ENCODE assay signal across 12 mouse cellular contexts in the genomic region with DNA sequence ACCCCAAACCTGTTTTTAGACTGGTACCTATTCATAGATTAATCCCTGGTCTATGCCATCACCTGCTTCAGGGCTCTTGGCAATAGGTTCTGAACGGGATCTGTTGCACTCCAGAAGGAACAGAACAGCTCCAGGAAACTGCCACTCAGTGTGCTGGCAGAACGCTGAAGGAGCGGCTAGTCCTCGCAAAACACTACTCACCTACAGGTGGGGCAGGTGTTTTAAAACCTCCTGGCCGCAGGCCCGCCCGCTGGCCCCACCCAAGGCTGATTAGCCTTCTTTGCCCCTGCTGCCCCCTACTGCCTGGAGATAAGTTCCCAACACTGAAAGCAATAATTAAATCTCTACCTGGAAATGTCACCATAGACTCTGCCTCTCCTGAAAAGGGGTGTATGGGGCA. TPM values are rescaled to one million over a fixed set of nuclear protein-coding genes. Genes with fewer than 3 reads are reported as not detected.
DNase-seq lines count a peak whose midpoint lies in the region; ATAC-seq and TF ChIP-seq lines count a peak whose summit lies in the region.
"Had no signal": no experiment of that assay in that cellular context is flagged by ENCODE, and none has a peak within 500 bp of the region (broad histone marks: within the 10 kb centered on the region; RNA-seq: fewer than 3 reads in every experiment).

Gene Tspan1, minus strand, starts transcription at position 198 of the 400 bp plus-strand sequence.

- TF ChIP-seq RAD21 in CH12.LX (IDR thresholded peaks at IDR 0.05; ENCODE audit: low read depth, low read length) = peak; percentile 36

- intact Hi-C loops in left cerebral cortex, postnatal 4 days (cut with DNase I) = no loop called here

- in situ Hi-C loops in CH12.LX (cut with MboI; ENCODE audit: low pct_ligation_motif_present, low pct_unique_long_range_greater_than_20kb, low sequenced_read_pairs) = loop anchor here (25.0 kb wide), 2 partner anchors 170 to 645 kb away; partner anchors contain the start of genes Hpdl, Mutyh and Toe1

- no peak within 1 kb of the TSS for H3K4me2 ChIP-seq in kidney, embryonic 16.5 days (replicated peaks; ENCODE audit: low read depth, low read length)
- no peak within 1 kb of the TSS for H3K4me2 ChIP-seq in CH12.LX (ENCODE audit: insufficient read depth, low read depth, poor library complexity, severe bottlenecking)
- peak within 1 kb of the TSS; percentile 13; the same call in 1 of the 2 replicates for H3K4me2 ChIP-seq in lung, embryonic 15.5 days
- no peak within 1 kb of the TSS for H3K4me2 ChIP-seq in forebrain, embryonic 16.5 days (ENCODE audit: low read length)
- H3K4me2 ChIP-seq: hindbrain, embryonic 15.5 days had no signal

- dilution Hi-C loops in CH12.LX (cut with MboI; ENCODE audit: extremely low pct_ligation_motif_present, extremely low pct_unique_long_range_greater_than_20kb, low sequenced_read_pairs) = no loop called here

- peak; percentile 62 for DNase-seq in kidney, adult 11 months
- no peak for DNase-seq in CH12.LX (ENCODE audit: extremely low read depth)
- no peak for DNase-seq in gonadal fat pad, adult 2 months (ENCODE audit: low read depth)
- no peak for DNase-seq in adrenal gland, postnatal 14 days
- no peak for DNase-seq in left cerebral cortex, postnatal 4 days

- WGBS in kidney, embryonic 16.5 days = 28% methylated on average over 7 of the region's 7 CpGs
- 22% methylated on average over 7 of the region's 7 CpGs for WGBS in lung, embryonic 15.5 days
- WGBS in forebrain, embryonic 16.5 days = 39% methylated on average over 7 of the region's 7 CpGs

- ATAC-seq in kidney, embryonic 16.5 days (ENCODE audit: low FRiP score, low TSS enrichment) = no peak
- peak; percentile 32; the same call in 1 of the 2 replicates for ATAC-seq in lung, embryonic 15.5 days (ENCODE audit: borderline replicate concordance, extremely low read depth, low FRiP score, low TSS enrichment)
- ATAC-seq in forebrain, embryonic 16.5 days = no peak

- TF ChIP-seq POLR2A in CH12.LX (IDR thresholded peaks at IDR 0.05; ENCODE audit: low read depth, low read length) = no peak

- no peaks in the 10 kb centered on the region for H3K79me2 ChIP-seq in CH12.LX (replicated peaks; ENCODE audit: control insufficient read depth, extremely low read depth, insufficient read depth, poor library complexity, severe bottlenecking)

- peak in 1 of 2 experiments; percentile 60; a peak in 2 of 4 replicates for TF ChIP-seq CTCF in CH12.LX (conservative IDR thresholded peaks at IDR 0.05 in 1 of 2, IDR thresholded peaks at IDR 0.05 in 1 of 2; ENCODE audit: low read depth in 2 of 2, low read length in 2 of 2)

- no peak for TF ChIP-seq EP300 in CH12.LX (IDR thresholded peaks at IDR 0.05; ENCODE audit: low read length)

- H3K9me3 ChIP-seq in kidney, embryonic 16.5 days (ENCODE audit: low read length) = no peaks in the 10 kb centered on the region
- H3K9me3 ChIP-seq in CH12.LX (replicated peaks; ENCODE audit: low read length) = no peaks in the 10 kb centered on the region
- H3K9me3 ChIP-seq in lung, embryonic 15.5 days = no peaks in the 10 kb centered on the region
- no peaks in the 10 kb centered on the region for H3K9me3 ChIP-seq in forebrain, embryonic 16.5 days (ENCODE audit: control insufficient read depth, low read length)
- H3K9me3 ChIP-seq: G1E; hindbrain, embryonic 15.5 days had no signal

- H3K27ac ChIP-seq in kidney, embryonic 16.5 days (ENCODE audit: low read length) = no peak within 1 kb of the TSS
- no peak within 1 kb of the TSS for H3K27ac ChIP-seq in CH12.LX (ENCODE audit: insufficient read depth, low read depth)
- H3K27ac ChIP-seq in lung, embryonic 15.5 days = peak within 1 kb of the TSS; percentile 79
- no peak within 1 kb of the TSS for H3K27ac ChIP-seq in forebrain, embryonic 16.5 days (ENCODE audit: low read length)
- H3K27ac ChIP-seq: hindbrain, embryonic 15.5 days had no signal

- no peaks in the 10 kb centered on the region for H3K27me3 ChIP-seq in kidney, embryonic 16.5 days (ENCODE audit: insufficient read depth, low read length)
- H3K27me3 ChIP-seq in CH12.LX (replicated peaks) = no peaks in the 10 kb centered on the region
- no peaks in the 10 kb centered on the region for H3K27me3 ChIP-seq in lung, embryonic 15.5 days
- no peaks in the 10 kb centered on the region for H3K27me3 ChIP-seq in forebrain, embryonic 16.5 days (replicated peaks; ENCODE audit: control insufficient read depth, insufficient read depth, low read length)
- H3K27me3 ChIP-seq: hindbrain, embryonic 15.5 days had no signal

- no peak within 1 kb of the TSS for H3K4me3 ChIP-seq in kidney, embryonic 16.5 days (ENCODE audit: low read length)
- H3K4me3 ChIP-seq in CH12.LX (replicated peaks in 1 of 3; ENCODE audit: low read depth in 2 of 3, low read length in 2 of 3, poor library complexity in 1 of 3) = no peak within 1 kb of the TSS
- H3K4me3 ChIP-seq in lung, embryonic 15.5 days = no peak within 1 kb of the TSS
- H3K4me3 ChIP-seq in forebrain, embryonic 16.5 days (replicated peaks; ENCODE audit: low read length) = no peak within 1 kb of the TSS
- H3K4me3 ChIP-seq: hindbrain, embryonic 15.5 days had no signal

- H3K9ac ChIP-seq in kidney, embryonic 16.5 days (replicated peaks; ENCODE audit: low read length) = no peak within 1 kb of the TSS
- H3K9ac ChIP-seq in CH12.LX (ENCODE audit: insufficient read depth, low read depth) = no peak within 1 kb of the TSS
- no peak within 1 kb of the TSS for H3K9ac ChIP-seq in lung, embryonic 15.5 days
- no peak within 1 kb of the TSS for H3K9ac ChIP-seq in forebrain, embryonic 16.5 days (replicated peaks; ENCODE audit: low read depth, low read length)
- H3K9ac ChIP-seq: hindbrain, embryonic 15.5 days had no signal

- H3K4me1 ChIP-seq in kidney, embryonic 16.5 days (ENCODE audit: insufficient read depth, low read length) = peaks cover 13% of the 10 kb centered on the region
- H3K4me1 ChIP-seq in CH12.LX (ENCODE audit: control insufficient read depth in 1 of 2, insufficient read depth in 2 of 2) = peaks cover 5 to 25% of the 10 kb centered on the region in 2 experiments
- peaks cover 30% of the 10 kb centered on the region for H3K4me1 ChIP-seq in lung, embryonic 15.5 days
- H3K4me1 ChIP-seq in forebrain, embryonic 16.5 days (replicated peaks; ENCODE audit: control insufficient read depth, insufficient read depth, low read length) = no peaks in the 10 kb centered on the region
- H3K4me1 ChIP-seq: hindbrain, embryonic 15.5 days had no signal

- no peaks in the 10 kb centered on the region for H3K36me3 ChIP-seq in kidney, embryonic 16.5 days (ENCODE audit: insufficient read depth, low read length)
- H3K36me3 ChIP-seq in CH12.LX (replicated peaks in 1 of 2; ENCODE audit: control insufficient read depth in 1 of 2, insufficient read depth in 1 of 2, low read length in 1 of 2) = peaks cover 0 to 16% of the 10 kb centered on the region in 2 experiments
- no peaks in the 10 kb centered on the region for H3K36me3 ChIP-seq in lung, embryonic 15.5 days
- no peaks in the 10 kb centered on the region for H3K36me3 ChIP-seq in forebrain, embryonic 16.5 days (ENCODE audit: control insufficient read depth, insufficient read depth)
- H3K36me3 ChIP-seq: G1E; hindbrain, embryonic 15.5 days had no signal

TF ChIP-seq in CH12.LX, 34 proteins besides CTCF, POLR2A, EP300 and RAD21:
- no peak for TF ChIP-seq CHD1 (IDR thresholded peaks at IDR 0.05; ENCODE audit: low read depth, low read length)
- peak; percentile 38 for TF ChIP-seq SMC3 (IDR thresholded peaks at IDR 0.05; ENCODE audit: low read depth, low read length)

RNA-seq across cellular contexts. Expression of gene Tspan1, which starts in this region (rescaled TPM):
- 2.8 and 4.8 TPM in 2 replicates for polyA plus RNA-seq in kidney, embryonic 16.5 days (2015; fragmentation: Nextera tagmentation; extraction: Ambion mirVana)
- total RNA-seq in CH12.LX (2012; rRNA removed) (0.08 and 0.13 TPM in 2 replicates), CH12.LX (2014; rRNA removed) (not detected in 2 replicates)
- 0.12 TPM in 1 of 2 replicates, not detected in the other for polyA plus RNA-seq in CH12.LX (2012; ENCODE audit: insufficient read length, low read depth)
- 24.4 and 52.5 TPM in 2 replicates for polyA plus RNA-seq in gonadal fat pad, adult 2 months (2012; rRNA removed)
- polyA plus RNA-seq in lung, embryonic 15.5 days (2015; fragmentation: Nextera tagmentation; extraction: Ambion mirVana) = 10.6 and 13.3 TPM in 2 replicates
- total RNA-seq in adrenal gland, postnatal 14 days (2021) = not detected in 2 replicates
- total RNA-seq in left cerebral cortex, postnatal 4 days (2021) = not detected
- 0.10 and 0.19 TPM in 2 replicates for polyA plus RNA-seq in forebrain, embryonic 16.5 days (2015; fragmentation: Nextera tagmentation; extraction: Ambion mirVana)
- polyA plus RNA-seq: G1E; limb, embryonic 14.5 days; spleen, adult 2 months had no signal
